Mouse (Mus musculus) bone marrow macrophage, adult 2 months (primary cell): ENCODE data around the gene Dhx37.

Experiments
- CTCF ChIP-seq: IDR thresholded peaks from 2 replicates; pipeline ENCODE4 v1.5.1; 2012; ENCODE audit warnings: low read depth, mild to moderate bottlenecking, low read length, moderate library complexity
- POLR2A ChIP-seq: IDR thresholded peaks from 2 replicates; pipeline ENCODE4 v1.6.1; 2012; ENCODE audit warnings: mild to moderate bottlenecking, low read depth, low read length, borderline replicate concordance

DNA sequence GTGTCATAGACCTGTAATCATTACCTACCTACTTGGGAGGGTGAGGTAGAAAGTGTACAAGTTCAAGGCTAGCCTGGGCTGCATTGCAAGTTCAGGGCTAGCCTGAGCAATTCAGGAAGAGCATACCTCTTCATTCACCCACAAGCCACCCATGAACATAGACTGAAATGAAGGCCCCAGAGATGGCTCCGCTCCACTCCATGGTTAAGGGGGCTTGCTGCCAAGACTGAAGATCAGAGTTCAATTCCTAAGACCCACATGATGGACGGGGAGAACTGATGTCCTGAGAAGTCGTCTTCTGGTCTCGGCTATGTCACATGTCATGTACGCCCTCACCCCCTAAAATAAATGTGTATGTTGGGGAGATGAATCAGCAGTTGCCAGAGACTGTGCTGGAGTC, 32.6 kb upstream of the Dhx37 start:
- TF ChIP-seq CTCF = no peak
- TF ChIP-seq POLR2A = no peak
